Mouse (Mus musculus): Measurements from ENCODE around the gene Mrgpre. TPM values are rescaled to one million over a fixed set of nuclear protein-coding genes. Genes with fewer than 3 reads are reported as not detected.
A peak's percentile ranks its signal among the peaks of the same experiment; 100 is the strongest.

Mrgpre gene
- polyA plus RNA-seq, 1 experiment from 2014 or later = 8.4 TPM

- H3K4me1 ChIP-seq (ENCODE audit: control insufficient read depth, insufficient read depth, low read length) = no peaks in the 10 kb centered on the region
- H3K4me2 ChIP-seq (ENCODE audit: low read depth, low read length) = no peak overlapping the region
- H3K27me3 ChIP-seq (ENCODE audit: control insufficient read depth, insufficient read depth, low read length) = 0 out of 2 replicates have a peak, but pooled peaks cover 5% of the 10 kb centered on the region
- H3K9me3 ChIP-seq (ENCODE audit: control insufficient read depth, low read length) = no peaks in the 10 kb centered on the region
- 21% methylated on average over 3 of the region's 3 CpGs for WGBS
- no peak for ATAC-seq (ENCODE audit: low read depth)
- no peaks in the 10 kb centered on the region for H3K36me3 ChIP-seq (ENCODE audit: control insufficient read depth, insufficient read depth, low read length)
- no peak overlapping the region for H3K9ac ChIP-seq (replicated peaks; ENCODE audit: low read depth, low read length)
- no peak overlapping the region for H3K27ac ChIP-seq (ENCODE audit: low read depth, low read length)
- no peak overlapping the region for H3K4me3 ChIP-seq (ENCODE audit: low read depth, low read length)
Observed at GRCm38 (mm10) chr7:143763794-143764193, 20.5 kb downstream of the Mrgpre start.

- H3K4me2 ChIP-seq (ENCODE audit: low read depth, low read length) = no peak overlapping the region
- WGBS = 65% methylated on average over 3 of the region's 3 CpGs
- ATAC-seq (ENCODE audit: low read depth) = no peak
- H3K4me3 ChIP-seq (ENCODE audit: low read depth, low read length) = no peak overlapping the region
- no peaks in the 10 kb centered on the region for H3K36me3 ChIP-seq (ENCODE audit: control insufficient read depth, insufficient read depth, low read length)
- H3K27ac ChIP-seq (ENCODE audit: low read depth, low read length) = no peak overlapping the region
- no peak overlapping the region for H3K9ac ChIP-seq (replicated peaks; ENCODE audit: low read depth, low read length)
- H3K9me3 ChIP-seq (ENCODE audit: control insufficient read depth, low read length) = no peaks in the 10 kb centered on the region
- peaks cover 15% of the 10 kb centered on the region for H3K27me3 ChIP-seq (ENCODE audit: control insufficient read depth, insufficient read depth, low read length)
- H3K4me1 ChIP-seq (ENCODE audit: control insufficient read depth, insufficient read depth, low read length) = 0 out of 2 replicates have a peak, but pooled peaks cover 7% of the 10 kb centered on the region
Observed at GRCm38 (mm10) chr7:143758956-143759355, 25.3 kb downstream of the Mrgpre start.

- Histone ChIP-seq H3K27ac (ENCODE audit: low read depth, low read length) (no peak overlapping the region), H3K4me2 (ENCODE audit: low read depth, low read length) (no peak overlapping the region), H3K9me3 (ENCODE audit: control insufficient read depth, low read length) (no peaks in the 10 kb centered on the region), H3K9ac (replicated peaks; ENCODE audit: low read depth, low read length) (no peak overlapping the region), H3K36me3 (ENCODE audit: control insufficient read depth, insufficient read depth, low read length) (no peaks in the 10 kb centered on the region), H3K4me1 (ENCODE audit: control insufficient read depth, insufficient read depth, low read length) (0 out of 2 replicates have a peak, but pooled peaks cover 7% of the 10 kb centered on the region), H3K4me3 (ENCODE audit: low read depth, low read length) (no peak overlapping the region), H3K27me3 (ENCODE audit: control insufficient read depth, insufficient read depth, low read length) (peaks cover 15% of the 10 kb centered on the region)
- WGBS = 80% methylated on average over 3 of the region's 3 CpGs
- no peak for ATAC-seq (ENCODE audit: low read depth)
Observed at GRCm38 (mm10) chr7:143757696-143758095, 26.6 kb downstream of the Mrgpre start.

GRCm38 (mm10) chr7:143757027-143757390 is 27.3 kb downstream of the Mrgpre start:
- Histone ChIP-seq H3K27ac (ENCODE audit: low read depth, low read length) (no peak overlapping the region), H3K9me3 (ENCODE audit: control insufficient read depth, low read length) (no peaks in the 10 kb centered on the region), H3K27me3 (ENCODE audit: control insufficient read depth, insufficient read depth, low read length) (peaks cover 15% of the 10 kb centered on the region), H3K4me1 (ENCODE audit: control insufficient read depth, insufficient read depth, low read length) (0 out of 2 replicates have a peak, but pooled peaks cover 7% of the 10 kb centered on the region), H3K4me2 (ENCODE audit: low read depth, low read length) (peak overlapping the region; percentile 78), H3K36me3 (ENCODE audit: control insufficient read depth, insufficient read depth, low read length) (no peaks in the 10 kb centered on the region), H3K4me3 (ENCODE audit: low read depth, low read length) (peak overlapping the region; percentile 29), H3K9ac (replicated peaks; ENCODE audit: low read depth, low read length) (peak overlapping the region; percentile 41)
- ATAC-seq (ENCODE audit: low read depth) = peak; percentile 93
- under 1% methylated on average over 15 of the region's 15 CpGs for WGBS

- H3K4me2 ChIP-seq (ENCODE audit: low read depth, low read length) = peak within 1 kb of the TSS; percentile 78
- H3K27me3 ChIP-seq (ENCODE audit: control insufficient read depth, insufficient read depth, low read length) = peaks cover 15% of the 10 kb centered on the region
- no peak within 1 kb of the TSS for H3K27ac ChIP-seq (ENCODE audit: low read depth, low read length)
- peak within 1 kb of the TSS; percentile 29 for H3K4me3 ChIP-seq (ENCODE audit: low read depth, low read length)
- H3K4me1 ChIP-seq (ENCODE audit: control insufficient read depth, insufficient read depth, low read length) = 0 out of 2 replicates have a peak, but pooled peaks cover 7% of the 10 kb centered on the region
- ATAC-seq (ENCODE audit: low read depth) = peak; percentile 8; the same call in 1 of the 2 replicates
- no peaks in the 10 kb centered on the region for H3K9me3 ChIP-seq (ENCODE audit: control insufficient read depth, low read length)
- H3K36me3 ChIP-seq (ENCODE audit: control insufficient read depth, insufficient read depth, low read length) = no peaks in the 10 kb centered on the region
- peak within 1 kb of the TSS; percentile 41 for H3K9ac ChIP-seq (replicated peaks; ENCODE audit: low read depth, low read length)
- 31% methylated on average over 22 of the region's 22 CpGs for WGBS
Observed at GRCm38 (mm10) chr7:143756125-143757026, 27.9 kb downstream of the Mrgpre start, which contains the start of gene Osbpl5. TSS of gene Osbpl5 (minus strand) at chr7:143756985.

GRCm38 (mm10) chr7:143755357-143756124 is 28.8 kb downstream of the Mrgpre start:
- no peaks in the 10 kb centered on the region for H3K9me3 ChIP-seq (ENCODE audit: control insufficient read depth, low read length)
- no peak overlapping the region for H3K4me3 ChIP-seq (ENCODE audit: low read depth, low read length)
- 0 out of 2 replicates have a peak, but pooled peaks cover 7% of the 10 kb centered on the region for H3K4me1 ChIP-seq (ENCODE audit: control insufficient read depth, insufficient read depth, low read length)
- no peaks in the 10 kb centered on the region for H3K36me3 ChIP-seq (ENCODE audit: control insufficient read depth, insufficient read depth, low read length)
- H3K9ac ChIP-seq (replicated peaks; ENCODE audit: low read depth, low read length) = no peak overlapping the region
- WGBS = 83% methylated on average over 9 of the region's 9 CpGs
- no peak for ATAC-seq (ENCODE audit: low read depth)
- H3K27me3 ChIP-seq (ENCODE audit: control insufficient read depth, insufficient read depth, low read length) = peaks cover 15% of the 10 kb centered on the region
- no peak overlapping the region for H3K4me2 ChIP-seq (ENCODE audit: low read depth, low read length)
- no peak overlapping the region for H3K27ac ChIP-seq (ENCODE audit: low read depth, low read length)

- H3K4me3 ChIP-seq (ENCODE audit: low read depth, low read length) = no peak overlapping the region
- H3K36me3 ChIP-seq (ENCODE audit: control insufficient read depth, insufficient read depth, low read length) = no peaks in the 10 kb centered on the region
- 50% methylated on average over 5 of the region's 5 CpGs for WGBS
- no peaks in the 10 kb centered on the region for H3K9me3 ChIP-seq (ENCODE audit: control insufficient read depth, low read length)
- H3K9ac ChIP-seq (replicated peaks; ENCODE audit: low read depth, low read length) = no peak overlapping the region
- no peak overlapping the region for H3K27ac ChIP-seq (ENCODE audit: low read depth, low read length)
- H3K27me3 ChIP-seq (ENCODE audit: control insufficient read depth, insufficient read depth, low read length) = peaks cover 15% of the 10 kb centered on the region
- no peak for ATAC-seq (ENCODE audit: low read depth)
- H3K4me2 ChIP-seq (ENCODE audit: low read depth, low read length) = no peak overlapping the region
- peaks cover 10% of the 10 kb centered on the region; the same call in 1 of the 2 replicates for H3K4me1 ChIP-seq (ENCODE audit: control insufficient read depth, insufficient read depth, low read length)
Observed at GRCm38 (mm10) chr7:143753990-143754715, 30.1 kb downstream of the Mrgpre start.

GRCm38 (mm10) chr7:143752606-143753005 is 31.7 kb downstream of the Mrgpre start:
- Histone ChIP-seq H3K4me2 (ENCODE audit: low read depth, low read length) (no peak overlapping the region), H3K36me3 (ENCODE audit: control insufficient read depth, insufficient read depth, low read length) (no peaks in the 10 kb centered on the region), H3K27ac (ENCODE audit: low read depth, low read length) (no peak overlapping the region), H3K9me3 (ENCODE audit: control insufficient read depth, low read length) (no peaks in the 10 kb centered on the region), H3K4me3 (ENCODE audit: low read depth, low read length) (no peak overlapping the region), H3K4me1 (ENCODE audit: control insufficient read depth, insufficient read depth, low read length) (peaks cover 14% of the 10 kb centered on the region; the same call in 1 of the 2 replicates), H3K9ac (replicated peaks; ENCODE audit: low read depth, low read length) (no peak overlapping the region), H3K27me3 (ENCODE audit: control insufficient read depth, insufficient read depth, low read length) (peaks cover 15% of the 10 kb centered on the region)
- WGBS = 86% methylated on average over 3 of the region's 3 CpGs
- ATAC-seq (ENCODE audit: low read depth) = no peak
